In genomic region chr8:3676131-3676992, GRCm38 (mm10) we compare ENCODE assay signal across 8 mouse cellular contexts. TPM values are rescaled to one million over a fixed set of nuclear protein-coding genes. Genes with fewer than 3 reads are reported as not detected.
DNase-seq lines count a peak whose midpoint lies in the region; ATAC-seq lines count a peak whose summit lies in the region.

TSS of gene Trappc5 (plus strand) at chr8:3676299.

- peak; percentile 77 for ATAC-seq in megakaryocyte progenitor cell, adult 5-6 weeks (replicated peaks; ENCODE audit: poor library complexity)

- DNase-seq in adipocyte (ENCODE audit: low spot score): peak; percentile 97
- DNase-seq in embryo, embryonic 10 days (ENCODE audit: low spot score): peak; percentile 95
- DNase-seq in gastrocnemius, postnatal 10 days: peak; percentile 94
- DNase-seq in induced T-regulatory cell, adult 2 months (ENCODE audit: low read depth): peak; percentile 96
- peak; percentile 82 to 96 for DNase-seq in left cerebral cortex, adult 9 months (ENCODE audit: low spot score in 2 of 2)
- DNase-seq in right cerebral cortex, postnatal 14 days: peak; percentile 90
- DNase-seq in urinary bladder, postnatal 36 days (ENCODE audit: low spot score in 2 of 2): peak; percentile 90 to 92

RNA-seq across cellular contexts. Expression of gene Trappc5, which starts in this region (rescaled TPM):
- total RNA-seq in gastrocnemius, postnatal 10 days (2021): 10 to 100 TPM; 24.2 to 24.9 TPM
- total RNA-seq in megakaryocyte progenitor cell, adult 5-6 weeks (2015): 19.6 and 22.8 TPM in 2 replicates
- 37.7 and 38.5 TPM in 2 replicates for total RNA-seq in megakaryocyte progenitor cell, adult 5-6 weeks (2017)

Comparison
In these comparisons a context has a peak if more than half of its experiments do, and no peak if none do; other contexts are left out.
1. Peak in every context shown above with its lines: DNase-seq and ATAC-seq.